Mouse (Mus musculus): ENCODE measurements at regions not wholly inside any gene's neighbourhood (a gene's known extent, or its start where the extent isn't known, plus 50 kb on each side); places are given as distances from the start of the nearest gene placed in this dataset.

GRCm38 (mm10) chr12:71554212-71554611 lies 244.5 kb downstream of the Dact1 start:
- TF ChIP-seq POLR2A (IDR thresholded peaks at IDR 0.05; ENCODE audit: insufficient read depth, low read depth, low read length) = no peak
- TF ChIP-seq CTCF (IDR thresholded peaks at IDR 0.05) = no peak
